Mouse (Mus musculus): ENCODE measurements around the gene Phf12. TPM values are rescaled to one million over a fixed set of nuclear protein-coding genes. Genes with fewer than 3 reads are reported as not detected.

Phf12 gene
- polyA plus RNA-seq, 1 experiment from 2014 or later: 22.7 TPM

- no peak overlapping the region for H3K4me3 ChIP-seq
- H3K27ac ChIP-seq: no peak overlapping the region
- H3K27me3 ChIP-seq: no peaks in the 10 kb centered on the region
- ATAC-seq (ENCODE audit: insufficient number of reproducible peaks, insufficient read depth, low FRiP score, low TSS enrichment, low read depth): no peak
- peaks cover 45% of the 10 kb centered on the region for H3K36me3 ChIP-seq
- H3K9me3 ChIP-seq: no peaks in the 10 kb centered on the region
- WGBS: 93% methylated on average over 13 of the region's 13 CpGs
- no peak overlapping the region for H3K4me2 ChIP-seq
- no peak overlapping the region for H3K9ac ChIP-seq
- peaks cover 12% of the 10 kb centered on the region for H3K4me1 ChIP-seq
Observed at GRCm38 (mm10) chr11:77989071-77989690, 6.6 kb downstream of the Phf12 start.

- Histone ChIP-seq H3K9me3 (no peaks in the 10 kb centered on the region), H3K36me3 (peaks cover 26% of the 10 kb centered on the region), H3K4me2 (no peak overlapping the region), H3K4me1 (no peaks in the 10 kb centered on the region), H3K4me3 (no peak overlapping the region), H3K27me3 (no peaks in the 10 kb centered on the region), H3K9ac (no peak overlapping the region), H3K27ac (no peak overlapping the region)
- 74% methylated on average over 1 of the region's 1 CpGs for WGBS
- no peak for ATAC-seq (ENCODE audit: insufficient number of reproducible peaks, insufficient read depth, low FRiP score, low TSS enrichment, low read depth)
Observed at GRCm38 (mm10) chr11:77995556-77995955, 13.0 kb downstream of the Phf12 start.

- ATAC-seq (ENCODE audit: insufficient number of reproducible peaks, insufficient read depth, low FRiP score, low TSS enrichment, low read depth): no peak
- H3K27ac ChIP-seq: no peak overlapping the region
- H3K4me2 ChIP-seq: no peak overlapping the region
- WGBS: 95% methylated on average over 5 of the region's 5 CpGs
- H3K36me3 ChIP-seq: peaks cover 67% of the 10 kb centered on the region
- no peaks in the 10 kb centered on the region for H3K9me3 ChIP-seq
- H3K4me3 ChIP-seq: no peak overlapping the region
- H3K9ac ChIP-seq: no peak overlapping the region
- peaks cover 2% of the 10 kb centered on the region; the same call in 1 of the 2 replicates for H3K4me1 ChIP-seq
- no peaks in the 10 kb centered on the region for H3K27me3 ChIP-seq
Observed at GRCm38 (mm10) chr11:78006446-78006845, 23.9 kb downstream of the Phf12 start.

- H3K27me3 ChIP-seq: no peaks in the 10 kb centered on the region
- H3K4me1 ChIP-seq: no peaks in the 10 kb centered on the region
- H3K9me3 ChIP-seq: no peaks in the 10 kb centered on the region
- H3K27ac ChIP-seq: no peak overlapping the region
- H3K9ac ChIP-seq: no peak overlapping the region
- H3K4me3 ChIP-seq: no peak overlapping the region
- H3K36me3 ChIP-seq: peaks cover 88% of the 10 kb centered on the region
- 18% methylated on average over 4 of the region's 4 CpGs for WGBS
- no peak for ATAC-seq (ENCODE audit: insufficient number of reproducible peaks, insufficient read depth, low FRiP score, low TSS enrichment, low read depth)
- H3K4me2 ChIP-seq: no peak overlapping the region
Observed at GRCm38 (mm10) chr11:78019676-78020075, 37.1 kb downstream of the Phf12 start.

- H3K27ac ChIP-seq: no peak overlapping the region
- no peaks in the 10 kb centered on the region for H3K9me3 ChIP-seq
- H3K4me3 ChIP-seq: no peak overlapping the region
- H3K36me3 ChIP-seq: peaks cover 86% of the 10 kb centered on the region
- no peak for ATAC-seq (ENCODE audit: insufficient number of reproducible peaks, insufficient read depth, low FRiP score, low TSS enrichment, low read depth)
- no peaks in the 10 kb centered on the region for H3K4me1 ChIP-seq
- H3K4me2 ChIP-seq: no peak overlapping the region
- H3K9ac ChIP-seq: no peak overlapping the region
- no peaks in the 10 kb centered on the region for H3K27me3 ChIP-seq
- 84% methylated on average over 8 of the region's 8 CpGs for WGBS
Observed at GRCm38 (mm10) chr11:78023607-78024006, 41.1 kb downstream of the Phf12 start.

GRCm38 (mm10) chr11:78029240-78029639 is 46.7 kb downstream of the Phf12 start:
- ATAC-seq (ENCODE audit: insufficient number of reproducible peaks, insufficient read depth, low FRiP score, low TSS enrichment, low read depth): no peak
- H3K27me3 ChIP-seq: no peaks in the 10 kb centered on the region
- peaks cover 25% of the 10 kb centered on the region for H3K4me1 ChIP-seq
- H3K9ac ChIP-seq: no peak overlapping the region
- H3K27ac ChIP-seq: no peak overlapping the region
- H3K4me2 ChIP-seq: no peak overlapping the region
- no peaks in the 10 kb centered on the region for H3K9me3 ChIP-seq
- peaks cover 57% of the 10 kb centered on the region for H3K36me3 ChIP-seq
- 86% methylated on average over 8 of the region's 8 CpGs for WGBS
- no peak overlapping the region for H3K4me3 ChIP-seq

GRCm38 (mm10) chr11:78030600-78030999 is 48.0 kb downstream of the Phf12 start:
- ATAC-seq (ENCODE audit: insufficient number of reproducible peaks, insufficient read depth, low FRiP score, low TSS enrichment, low read depth): no peak
- H3K27ac ChIP-seq: no peak overlapping the region
- H3K9me3 ChIP-seq: no peaks in the 10 kb centered on the region
- no peak overlapping the region for H3K4me3 ChIP-seq
- no peak overlapping the region for H3K4me2 ChIP-seq
- no peak overlapping the region for H3K9ac ChIP-seq
- WGBS: 59% methylated on average over 2 of the region's 2 CpGs
- H3K27me3 ChIP-seq: no peaks in the 10 kb centered on the region
- peaks cover 54% of the 10 kb centered on the region for H3K36me3 ChIP-seq
- H3K4me1 ChIP-seq: peaks cover 28% of the 10 kb centered on the region

- no peaks in the 10 kb centered on the region for H3K9me3 ChIP-seq
- 32% methylated on average over 6 of the region's 6 CpGs for WGBS
- H3K36me3 ChIP-seq: peaks cover 47% of the 10 kb centered on the region
- H3K9ac ChIP-seq: peak overlapping the region; percentile 88
- H3K4me2 ChIP-seq: peak overlapping the region; percentile 80
- H3K4me1 ChIP-seq: peaks cover 28% of the 10 kb centered on the region
- no peak for ATAC-seq (ENCODE audit: insufficient number of reproducible peaks, insufficient read depth, low FRiP score, low TSS enrichment, low read depth)
- peak overlapping the region; percentile 77 for H3K4me3 ChIP-seq
- peak overlapping the region; percentile 92 for H3K27ac ChIP-seq
- H3K27me3 ChIP-seq: no peaks in the 10 kb centered on the region
Observed at GRCm38 (mm10) chr11:78031389-78031788, 48.8 kb downstream of the Phf12 start.

- under 1% methylated on average over 96 of the region's 96 CpGs for WGBS
- Histone ChIP-seq H3K36me3 (peaks cover 39% of the 10 kb centered on the region), H3K4me1 (peaks cover 34% of the 10 kb centered on the region)
Observed at GRCm38 (mm10) chr11:78031947-78032808, 49.6 kb downstream of the Phf12 start, which contains the start of gene Dhrs13. Dhrs13 (plus strand) TSS chr11:78032280.

GRCm38 (mm10) chr11:78032809-78033195 is 50.2 kb downstream of the Phf12 start:
- Histone ChIP-seq H3K9me3 (no peaks in the 10 kb centered on the region), H3K27me3 (no peaks in the 10 kb centered on the region), H3K4me3 (peak overlapping the region; percentile 77), H3K4me2 (peak overlapping the region; percentile 80), H3K4me1 (peaks cover 40% of the 10 kb centered on the region), H3K36me3 (peaks cover 32% of the 10 kb centered on the region), H3K27ac (peak overlapping the region; percentile 92; the same call in 1 of the 2 replicates), H3K9ac (peak overlapping the region; percentile 88)
- ATAC-seq (ENCODE audit: insufficient number of reproducible peaks, insufficient read depth, low FRiP score, low TSS enrichment, low read depth): no peak
- 13% methylated on average over 5 of the region's 5 CpGs for WGBS

More at GRCm38 (mm10) chr11:78031947-78032808, 49.6 kb downstream of the Phf12 start, which contains the start of gene Dhrs13:
- H3K27me3 ChIP-seq: no peaks in the 10 kb centered on the region
- no peaks in the 10 kb centered on the region for H3K9me3 ChIP-seq
- peak within 1 kb of the TSS; percentile 88 for H3K9ac ChIP-seq
- peak within 1 kb of the TSS; percentile 80 for H3K4me2 ChIP-seq
- H3K27ac ChIP-seq: peak within 1 kb of the TSS; percentile 92
- ATAC-seq (ENCODE audit: insufficient number of reproducible peaks, insufficient read depth, low FRiP score, low TSS enrichment, low read depth): peak; percentile 82
- peak within 1 kb of the TSS; percentile 77 for H3K4me3 ChIP-seq

GRCm38 (mm10) chr11:78033931-78034617 is 51.5 kb downstream of the Phf12 start:
- no peaks in the 10 kb centered on the region for H3K27me3 ChIP-seq
- no peak overlapping the region for H3K27ac ChIP-seq
- H3K4me1 ChIP-seq: peaks cover 50% of the 10 kb centered on the region
- H3K4me3 ChIP-seq: no peak overlapping the region
- H3K4me2 ChIP-seq: no peak overlapping the region
- no peaks in the 10 kb centered on the region for H3K9me3 ChIP-seq
- WGBS: 92% methylated on average over 23 of the region's 23 CpGs
- no peak for ATAC-seq (ENCODE audit: insufficient number of reproducible peaks, insufficient read depth, low FRiP score, low TSS enrichment, low read depth)
- H3K36me3 ChIP-seq: peaks cover 20% of the 10 kb centered on the region
- no peak overlapping the region for H3K9ac ChIP-seq

Data from embryonic facial prominence, embryonic 13.5 days (tissue).